Comparison of ENCODE assay signal across 8 mouse cellular contexts in genomic region chr11:110379661-110380309, GRCm38 (mm10). TPM values are rescaled to one million over a fixed set of nuclear protein-coding genes. Genes with fewer than 3 reads are reported as not detected.
DNase-seq lines count a peak whose midpoint lies in the region; ATAC-seq and TF ChIP-seq lines count a peak whose summit lies in the region.

No protein-coding gene starts in this region.

- TF ChIP-seq CTCF in bone marrow macrophage, adult 2 months (IDR thresholded peaks at IDR 0.05; ENCODE audit: low read depth, low read length), result no peak

- DNase-seq in B cell, adult 2 months, result peak; percentile 30 to 41
- peak; percentile 58 for DNase-seq in forebrain, embryonic 14.5 days (ENCODE audit: low spot score)
- peak; percentile 75 for DNase-seq in heart, postnatal 10 days
- peak; percentile 94 for DNase-seq in large intestine, adult 2 months (ENCODE audit: low read depth, low spot score)
- DNase-seq in neural tube, embryonic 11.5 days (ENCODE audit: low spot score), result peak; percentile 61
- DNase-seq in thymus, postnatal 25 days, result peak; percentile 19

- peak overlapping the region; percentile 56 for H3K4me2 ChIP-seq in forebrain, embryonic 14.5 days (ENCODE audit: low read length)
- peak overlapping the region; percentile 75 for H3K4me2 ChIP-seq in liver, embryonic 15.5 days
- peak overlapping the region; percentile 63 for H3K4me2 ChIP-seq in neural tube, embryonic 11.5 days (ENCODE audit: low read depth)

- intact Hi-C loops in heart, postnatal 10 days (cut with DNase I), result loop anchor here (5.0 kb wide), 1 partner anchor 103 kb away; no protein-coding TSS in a partner anchor

- no peak for TF ChIP-seq POLR2A in bone marrow macrophage, adult 2 months (IDR thresholded peaks at IDR 0.05; ENCODE audit: borderline replicate concordance, low read depth, low read length)

- no peaks in the 10 kb centered on the region for H3K36me3 ChIP-seq in forebrain, embryonic 14.5 days (ENCODE audit: control insufficient read depth, insufficient read depth, low read length)
- no peaks in the 10 kb centered on the region for H3K36me3 ChIP-seq in liver, embryonic 15.5 days (replicated peaks)
- H3K36me3 ChIP-seq in neural tube, embryonic 11.5 days (ENCODE audit: control insufficient read depth, insufficient read depth, low read length), result no peaks in the 10 kb centered on the region

- H3K9ac ChIP-seq in forebrain, embryonic 14.5 days (ENCODE audit: low read length), result peak overlapping the region; percentile 55; the same call in 1 of the 2 replicates
- H3K9ac ChIP-seq in liver, embryonic 15.5 days, result peak overlapping the region; percentile 35; the same call in 1 of the 2 replicates
- H3K9ac ChIP-seq in neural tube, embryonic 11.5 days (ENCODE audit: low read length), result peak overlapping the region; percentile 2; the same call in 1 of the 2 replicates

- peak overlapping the region; percentile 50 for H3K4me3 ChIP-seq in bone marrow macrophage, adult 2 months (ENCODE audit: insufficient read depth, low read length)
- H3K4me3 ChIP-seq in forebrain, embryonic 14.5 days (ENCODE audit: low read depth, low read length), result peak overlapping the region; percentile 17; the same call in 1 of the 2 replicates
- H3K4me3 ChIP-seq in liver, embryonic 15.5 days (replicated peaks), result peak overlapping the region; percentile 46
- peak overlapping the region; percentile 28 for H3K4me3 ChIP-seq in neural tube, embryonic 11.5 days (ENCODE audit: low read depth, low read length)

- H3K4me1 ChIP-seq in bone marrow macrophage, adult 2 months (ENCODE audit: control insufficient read depth, insufficient read depth, low read length), result peaks cover 9% of the 10 kb centered on the region
- peaks cover 5% of the 10 kb centered on the region; the same call in 1 of the 2 replicates for H3K4me1 ChIP-seq in forebrain, embryonic 14.5 days (ENCODE audit: control insufficient read depth, insufficient read depth, low read length)
- H3K4me1 ChIP-seq in liver, embryonic 15.5 days (replicated peaks), result peaks cover 16% of the 10 kb centered on the region
- H3K4me1 ChIP-seq in neural tube, embryonic 11.5 days (ENCODE audit: control insufficient read depth, insufficient read depth, low read length), result no peaks in the 10 kb centered on the region

- no peaks in the 10 kb centered on the region for H3K27me3 ChIP-seq in forebrain, embryonic 14.5 days (replicated peaks; ENCODE audit: control insufficient read depth, insufficient read depth, low read length)
- H3K27me3 ChIP-seq in liver, embryonic 15.5 days, result no peaks in the 10 kb centered on the region
- H3K27me3 ChIP-seq in neural tube, embryonic 11.5 days (ENCODE audit: control insufficient read depth, insufficient read depth, low read length), result no peaks in the 10 kb centered on the region

- ATAC-seq in forebrain, embryonic 14.5 days, result peak; percentile 79
- peak; percentile 77 for ATAC-seq in liver, embryonic 15.5 days (ENCODE audit: insufficient read depth)
- ATAC-seq in neural tube, embryonic 11.5 days (ENCODE audit: insufficient read depth, low FRiP score, low TSS enrichment), result no peak

- no peak overlapping the region for H3K27ac ChIP-seq in bone marrow macrophage, adult 2 months (ENCODE audit: insufficient read depth, low read depth, low read length)
- H3K27ac ChIP-seq in forebrain, embryonic 14.5 days (ENCODE audit: low read depth, low read length), result no peak overlapping the region
- peak overlapping the region; percentile 72 for H3K27ac ChIP-seq in liver, embryonic 15.5 days (replicated peaks)
- H3K27ac ChIP-seq in neural tube, embryonic 11.5 days (ENCODE audit: low read depth, low read length), result no peak overlapping the region

- 12% methylated on average over 20 of the region's 20 CpGs for WGBS in forebrain, embryonic 14.5 days
- WGBS in large intestine, adult 2 months, result 2% methylated on average over 20 of the region's 20 CpGs
- WGBS in liver, embryonic 15.5 days (ENCODE audit: insufficient replicate concordance), result 5% methylated on average over 20 of the region's 20 CpGs
- WGBS in neural tube, embryonic 11.5 days, result 11% methylated on average over 20 of the region's 20 CpGs

- H3K9me3 ChIP-seq in forebrain, embryonic 14.5 days (replicated peaks; ENCODE audit: control insufficient read depth, low read length), result no peaks in the 10 kb centered on the region
- no peaks in the 10 kb centered on the region for H3K9me3 ChIP-seq in liver, embryonic 15.5 days (replicated peaks)
- no peaks in the 10 kb centered on the region for H3K9me3 ChIP-seq in neural tube, embryonic 11.5 days (ENCODE audit: control insufficient read depth, low read length)

RNA-seq across cellular contexts. Expression of gene Map2k6, which starts 19.1 kb away (rescaled TPM):
- polyA plus RNA-seq in bone marrow macrophage, adult 2 months (2012; ENCODE audit: insufficient read depth, insufficient read length, missing spikeins), result 1.6 and 3.6 TPM in 2 replicates
- polyA plus RNA-seq in forebrain, embryonic 14.5 days (2014; fragmentation: Nextera tagmentation; extraction: Ambion mirVana), result 46.9 and 50.9 TPM in 2 replicates
- 10 to 100 TPM in 1 of 2 experiments, 1 to 10 TPM in 1; 7.7 to 11.7 TPM for total RNA-seq in heart, postnatal 10 days (2021)
- 3.5 and 4.5 TPM in 2 replicates for polyA plus RNA-seq in large intestine, adult 2 months (2012; rRNA removed)
- polyA plus RNA-seq in liver, embryonic 15.5 days (2015; fragmentation: Nextera tagmentation; extraction: Ambion mirVana), result 4.9 and 5.0 TPM in 2 replicates
- polyA plus RNA-seq in neural tube, embryonic 11.5 days (2014; fragmentation: Nextera tagmentation; extraction: Ambion mirVana), result 32.1 and 33.7 TPM in 2 replicates

RNA-seq across cellular contexts. Expression of gene Abca5, which starts 42.3 kb away (rescaled TPM):
- 1.5 and 1.7 TPM in 2 replicates for polyA plus RNA-seq in bone marrow macrophage, adult 2 months (2012; ENCODE audit: insufficient read depth, insufficient read length, missing spikeins)
- 10.2 and 11.6 TPM in 2 replicates for polyA plus RNA-seq in forebrain, embryonic 14.5 days (2014; fragmentation: Nextera tagmentation; extraction: Ambion mirVana)
- total RNA-seq in heart, postnatal 10 days (2021), result 10 to 100 TPM in 1 of 2 experiments, 1 to 10 TPM in 1; 9.8 to 12.3 TPM
- polyA plus RNA-seq in large intestine, adult 2 months (2012; rRNA removed), result 0.20 and 0.29 TPM in 2 replicates
- polyA plus RNA-seq in liver, embryonic 15.5 days (2015; fragmentation: Nextera tagmentation; extraction: Ambion mirVana), result 0.55 and 0.86 TPM in 2 replicates
- 4.4 and 5.8 TPM in 2 replicates for polyA plus RNA-seq in neural tube, embryonic 11.5 days (2014; fragmentation: Nextera tagmentation; extraction: Ambion mirVana)

Comparison
In these comparisons a context has a peak if more than half of its experiments do, and no peak if none do; other contexts are left out.
1. DNase-seq: peak in every context shown above with its lines; median percentile 94 in large intestine, adult 2 months; 75 in heart, postnatal 10 days; 61 in neural tube, embryonic 11.5 days; 58 in forebrain, embryonic 14.5 days; 36 in B cell, adult 2 months; 19 in thymus, postnatal 25 days.
2. H3K9ac ChIP-seq: peak in every context shown above with its lines; median percentile 55 in forebrain, embryonic 14.5 days; 35 in liver, embryonic 15.5 days; 2 in neural tube, embryonic 11.5 days.